Mouse (Mus musculus): ENCODE measurements around the gene Gm10518.

- TF ChIP-seq MAX (IDR thresholded peaks at IDR 0.05; ENCODE audit: low read length) (no peak), EP300 (IDR thresholded peaks at IDR 0.05; ENCODE audit: low read length) (no peak), ZNF384 (IDR thresholded peaks at IDR 0.05; ENCODE audit: low read depth, low read length) (no peak), BHLHE40 (IDR thresholded peaks at IDR 0.05; ENCODE audit: low read depth, low read length) (no peak), POLR2A (IDR thresholded peaks at IDR 0.05; ENCODE audit: low read depth, low read length) (no peak), MYC (IDR thresholded peaks at IDR 0.05; ENCODE audit: low read depth, low read length) (no peak), ETS1 (conservative IDR thresholded peaks at IDR 0.05; ENCODE audit: low read depth, low read length) (no peak), JUN (IDR thresholded peaks at IDR 0.05; ENCODE audit: insufficient read depth, low read depth, low read length) (no peak)
Observed at GRCm38 (mm10) chr1:179807468-179807867, 4.3 kb downstream of the Gm10518 start.

Data from CH12.LX (cell line).